ENCODE assay signal across 8 mouse cellular contexts in genomic region chr6:145934001-145934696, GRCm38 (mm10). TPM values are rescaled to one million over a fixed set of nuclear protein-coding genes. Genes with fewer than 3 reads are reported as not detected.
DNase-seq lines count a peak whose midpoint lies in the region; ATAC-seq and TF ChIP-seq lines count a peak whose summit lies in the region.

No protein-coding gene starts in this region.

- peak; percentile 75 for DNase-seq in MN1 (ENCODE audit: low spot score)
- DNase-seq in cerebellum, adult 9-10 months: peak; percentile 64
- DNase-seq in heart, postnatal 36 days: peak; percentile 79 to 86
- DNase-seq in layer of hippocampus, adult 2 months (ENCODE audit: low spot score in 2 of 2): peak; percentile 60 to 74
- DNase-seq in liver, postnatal 0 days: peak; percentile 21
- DNase-seq in ovary, adult 18-20 months (ENCODE audit: low spot score): peak; percentile 82
- peak; percentile 55 for DNase-seq in yolk sac, embryonic 10.5 days (ENCODE audit: low spot score)

- H3K9me3 ChIP-seq in liver, postnatal 0 days (ENCODE audit: low read length): no peaks in the 10 kb centered on the region; the same call in 1 of the 2 replicates

- peak overlapping the region; percentile 92 for H3K27ac ChIP-seq in layer of hippocampus, adult 2 months
- 0 out of 2 replicates have a peak overlapping the region, but pooled peaks have one; percentile 18 for H3K27ac ChIP-seq in liver, postnatal 0 days (ENCODE audit: low read depth)

- TF ChIP-seq EP300 in liver, postnatal 0 days (IDR thresholded peaks at IDR 0.05; ENCODE audit: low read depth): no peak

- H3K4me1 ChIP-seq in liver, postnatal 0 days (ENCODE audit: insufficient read depth): 0 out of 2 replicates have a peak, but pooled peaks cover 3% of the 10 kb centered on the region

- peak overlapping the region; percentile 54 for H3K4me2 ChIP-seq in liver, postnatal 0 days (ENCODE audit: low read depth, low read length)

- no peaks in the 10 kb centered on the region for H3K36me3 ChIP-seq in liver, postnatal 0 days (replicated peaks; ENCODE audit: insufficient read depth, low read length)

- ATAC-seq in frontal cortex, adult (ENCODE audit: low TSS enrichment): peak; percentile 90
- ATAC-seq in liver, postnatal 0 days: no peak

- WGBS in liver, postnatal 0 days (ENCODE audit: insufficient replicate concordance): 30% methylated on average over 28 of the region's 28 CpGs

- no peaks in the 10 kb centered on the region for H3K27me3 ChIP-seq in liver, postnatal 0 days (ENCODE audit: insufficient read depth, low read length)

- peak overlapping the region; percentile 63 for H3K4me3 ChIP-seq in layer of hippocampus, adult 2 months
- H3K4me3 ChIP-seq in liver, postnatal 0 days (ENCODE audit: low read depth, low read length): peak overlapping the region; percentile 19; the same call in 1 of the 2 replicates

- H3K9ac ChIP-seq in liver, postnatal 0 days (replicated peaks): peak overlapping the region; percentile 42; the same call in 1 of the 2 replicates

- intact Hi-C loops in heart, postnatal 36 days (cut with DNase I): loop anchor here (1.0 kb wide), 1 partner anchor 68 kb away; no protein-coding TSS in a partner anchor

- TF ChIP-seq CTCF in layer of hippocampus, adult 2 months (conservative IDR thresholded peaks at IDR 0.05): no peak
- no peak for TF ChIP-seq CTCF in liver, postnatal 0 days (IDR thresholded peaks at IDR 0.05; ENCODE audit: low read depth)

RNA-seq across cellular contexts. Expression of gene Sspn, which starts 2.7 kb away (rescaled TPM):
- total RNA-seq in heart, postnatal 36 days (2021): 100 to 1,000 TPM; 131 to 132 TPM
- total RNA-seq in layer of hippocampus, adult 2 months (2021): 1 to 10 TPM; 4.9 TPM
- 0.51 and 0.60 TPM in 2 replicates for polyA plus RNA-seq in liver, postnatal 0 days (2015; fragmentation: Nextera tagmentation; extraction: Ambion mirVana)

Comparison
In these comparisons a context has a peak if more than half of its experiments do, and no peak if none do; other contexts are left out.
1. DNase-seq: peak in every context shown above with its lines; median percentile 82 in heart, postnatal 36 days; 82 in ovary, adult 18-20 months; 75 in MN1; 67 in layer of hippocampus, adult 2 months; 64 in cerebellum, adult 9-10 months; 55 in yolk sac, embryonic 10.5 days; 21 in liver, postnatal 0 days.
2. RNA of gene Sspn, which starts 2.7 kb away (total RNA-seq): 131 to 132 TPM in heart, postnatal 36 days; 4.9 TPM in layer of hippocampus, adult 2 months; every median in the first group is over 10 times any median in the second.